In the genomic region with DNA sequence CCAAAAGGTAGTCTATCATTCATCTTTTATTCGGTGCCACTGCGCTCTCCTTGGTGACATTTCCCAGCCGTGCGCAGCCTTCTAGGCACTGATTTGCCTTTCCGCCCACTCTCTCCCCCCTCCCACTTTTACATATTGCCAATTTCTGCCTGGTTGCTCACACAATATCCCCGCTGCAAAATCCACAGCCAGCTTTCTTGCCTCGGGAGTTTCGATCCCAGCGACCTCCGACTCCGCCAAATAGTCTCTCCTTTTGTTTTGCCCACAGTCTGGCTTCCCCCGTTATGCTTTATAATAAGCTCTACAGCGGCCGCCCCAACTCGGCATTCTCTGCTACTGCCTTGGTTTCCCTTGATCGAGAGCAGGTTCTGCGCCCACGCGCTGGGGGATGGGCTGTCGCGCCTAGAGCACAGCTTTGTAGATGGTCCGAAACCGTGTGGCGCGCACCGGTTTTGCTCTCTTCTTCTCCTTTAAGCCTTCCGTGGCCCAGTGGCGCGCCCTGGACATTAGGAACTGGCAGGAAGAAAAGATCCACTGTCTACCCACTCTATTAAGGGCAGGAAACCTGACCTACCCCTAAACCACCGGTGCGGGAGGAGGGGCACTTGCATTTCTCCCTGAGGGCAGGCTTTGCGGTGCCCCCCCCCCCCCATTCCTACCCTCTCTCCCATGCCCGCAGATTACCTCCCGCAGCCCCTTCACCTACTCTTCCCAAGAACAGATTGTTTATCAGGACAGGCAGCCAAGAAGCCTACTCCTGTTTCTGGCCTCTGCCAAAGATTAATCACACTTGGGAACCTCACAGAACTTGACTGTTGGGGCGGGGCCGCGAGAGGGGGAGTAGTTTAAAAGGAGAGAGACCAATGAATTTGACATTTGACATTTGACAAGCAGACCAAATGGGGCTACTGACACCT, we compare ENCODE assay signal across 8 mouse cellular contexts. TPM values are rescaled to one million over a fixed set of nuclear protein-coding genes. Genes with fewer than 3 reads are reported as not detected.
A peak's percentile ranks its signal among the peaks of the same experiment; 100 is the strongest.
DNase-seq lines count a peak whose midpoint lies in the region; ATAC-seq and TF ChIP-seq lines count a peak whose summit lies in the region.

No protein-coding gene starts in this region.

- H3K4me2 ChIP-seq in forebrain, embryonic 13.5 days: peak overlapping the region; percentile 71
- H3K4me2 ChIP-seq in hindbrain, embryonic 11.5 days (replicated peaks; ENCODE audit: low read depth, low read length): peak overlapping the region; percentile 57

- peaks cover 9% of the 10 kb centered on the region for H3K79me2 ChIP-seq in MEL (ENCODE audit: control insufficient read depth, insufficient read depth, low read length, poor library complexity)

- peaks cover 0 to 21% of the 10 kb centered on the region in 2 experiments; a peak in 2 of 4 replicates for H3K36me3 ChIP-seq in MEL (ENCODE audit: control insufficient read depth in 1 of 2, insufficient read depth in 2 of 2, low read length in 2 of 2)
- no peaks in the 10 kb centered on the region for H3K36me3 ChIP-seq in forebrain, embryonic 13.5 days (ENCODE audit: poor library complexity, severe bottlenecking)
- H3K36me3 ChIP-seq in hindbrain, embryonic 11.5 days (ENCODE audit: control insufficient read depth, insufficient read depth, low read length): no peaks in the 10 kb centered on the region

- TF ChIP-seq EP300 in MEL (IDR thresholded peaks at IDR 0.05; ENCODE audit: low read depth in 1 of 2, low read length in 2 of 2): peak; percentile 49 to 75; a peak in 3 of 4 replicates

- H3K9me3 ChIP-seq in MEL (replicated peaks; ENCODE audit: insufficient read depth, low read length): no peaks in the 10 kb centered on the region
- no peaks in the 10 kb centered on the region for H3K9me3 ChIP-seq in forebrain, embryonic 13.5 days (replicated peaks)
- no peaks in the 10 kb centered on the region for H3K9me3 ChIP-seq in hindbrain, embryonic 11.5 days (ENCODE audit: control insufficient read depth, low read length)

- peaks cover 3 to 34% of the 10 kb centered on the region in 2 experiments for H3K4me1 ChIP-seq in MEL (ENCODE audit: control insufficient read depth in 1 of 2, insufficient read depth in 2 of 2, low read length in 2 of 2)
- peaks cover 50% of the 10 kb centered on the region for H3K4me1 ChIP-seq in brown adipose tissue, adult 24 weeks (ENCODE audit: control insufficient read depth, insufficient read depth, insufficient read length, low read length)
- peaks cover 92% of the 10 kb centered on the region for H3K4me1 ChIP-seq in forebrain, embryonic 13.5 days
- peaks cover 50% of the 10 kb centered on the region for H3K4me1 ChIP-seq in hindbrain, embryonic 11.5 days (replicated peaks; ENCODE audit: control insufficient read depth, insufficient read depth, low read length)

- TF ChIP-seq CTCF in MEL (IDR thresholded peaks at IDR 0.05 in 2 of 3, conservative IDR thresholded peaks at IDR 0.05 in 1 of 3; ENCODE audit: control insufficient read depth in 1 of 3, insufficient read depth in 1 of 3, low read depth in 2 of 3, low read length in 3 of 3, poor library complexity in 1 of 3, severe bottlenecking in 1 of 3): no peak

- ATAC-seq in forebrain, embryonic 13.5 days: no peak
- peak; percentile 20 for ATAC-seq in hindbrain, embryonic 11.5 days (ENCODE audit: low FRiP score)
- ATAC-seq in megakaryocyte progenitor cell, adult 5-6 weeks (replicated peaks; ENCODE audit: poor library complexity): peak; percentile 26
- ATAC-seq in granulocyte monocyte progenitor cell, adult 5-6 weeks (replicated peaks; ENCODE audit: poor library complexity, severe bottlenecking): no peak

- H3K27me3 ChIP-seq in MEL (ENCODE audit: control insufficient read depth in 1 of 2, insufficient read depth in 2 of 2, low read length in 2 of 2): no peaks in the 10 kb centered on the region
- no peaks in the 10 kb centered on the region for H3K27me3 ChIP-seq in forebrain, embryonic 13.5 days
- H3K27me3 ChIP-seq in hindbrain, embryonic 11.5 days (ENCODE audit: control insufficient read depth, insufficient read depth, low read length): peaks cover 2% of the 10 kb centered on the region; the same call in 1 of the 2 replicates

- WGBS in forebrain, embryonic 13.5 days: under 1% methylated on average over 37 of the region's 37 CpGs
- WGBS in hindbrain, embryonic 11.5 days: under 1% methylated on average over 35 of the region's 37 CpGs

- DNase-seq in MEL (ENCODE audit: low read depth, low spot score): peak; percentile 95
- DNase-seq in hindbrain, embryonic 11.5 days (ENCODE audit: low spot score): peak; percentile 81
- DNase-seq in left cerebral cortex, postnatal 14 days (ENCODE audit: low spot score in 2 of 2): peak; percentile 66 to 67
- peak; percentile 72 for DNase-seq in right cerebral cortex, postnatal 4 days

- peak overlapping the region; percentile 61 to 77 for H3K4me3 ChIP-seq in MEL (ENCODE audit: control insufficient read depth in 1 of 2, insufficient read depth in 1 of 2, low read depth in 2 of 2, low read length in 2 of 2)
- peak overlapping the region; percentile 54 for H3K4me3 ChIP-seq in brown adipose tissue, adult 24 weeks (ENCODE audit: insufficient read depth, low read depth, low read length)
- H3K4me3 ChIP-seq in forebrain, embryonic 13.5 days: peak overlapping the region; percentile 33
- peak overlapping the region; percentile 29 for H3K4me3 ChIP-seq in hindbrain, embryonic 11.5 days (ENCODE audit: low read depth, low read length)

- H3K27ac ChIP-seq in MEL (ENCODE audit: control insufficient read depth, low read depth, low read length): peak overlapping the region; percentile 74
- H3K27ac ChIP-seq in brown adipose tissue, adult 24 weeks (replicated peaks; ENCODE audit: low read depth, low read length): peak overlapping the region; percentile 77
- peak overlapping the region; percentile 99 for H3K27ac ChIP-seq in forebrain, embryonic 13.5 days
- peak overlapping the region; percentile 94 for H3K27ac ChIP-seq in hindbrain, embryonic 11.5 days (ENCODE audit: low read depth, low read length)

- peak overlapping the region; percentile 64 for H3K9ac ChIP-seq in MEL (ENCODE audit: control insufficient read depth, low read depth, low read length, poor library complexity, severe bottlenecking)
- H3K9ac ChIP-seq in forebrain, embryonic 13.5 days: peak overlapping the region; percentile 71
- H3K9ac ChIP-seq in hindbrain, embryonic 11.5 days (ENCODE audit: low read depth, low read length): peak overlapping the region; percentile 60

- TF ChIP-seq POLR2A in MEL (IDR thresholded peaks at IDR 0.05; ENCODE audit: control insufficient read depth in 1 of 2, insufficient read depth in 1 of 2, low read depth in 1 of 2, low read length in 2 of 2, poor library complexity in 1 of 2): peak; percentile 34 to 80; a peak in 3 of 4 replicates

- intact Hi-C loops in left cerebral cortex, postnatal 14 days (cut with DNase I): no loop called here

- no peak for TF ChIP-seq RAD21 in MEL (IDR thresholded peaks at IDR 0.05; ENCODE audit: low read depth, low read length)

TF ChIP-seq in MEL, 35 proteins besides CTCF, POLR2A, EP300 and RAD21 (continues in another document):
- TF ChIP-seq HCFC1 (IDR thresholded peaks at IDR 0.05; ENCODE audit: low read depth, low read length) (no peak; the same call in 1 of the 2 replicates), NRF1 (IDR thresholded peaks at IDR 0.05; ENCODE audit: insufficient read depth, low read depth, low read length, poor library complexity, severe bottlenecking) (no peak), RCOR1 (IDR thresholded peaks at IDR 0.05; ENCODE audit: low read depth, low read length) (peak; percentile 77), ZKSCAN1 (IDR thresholded peaks at IDR 0.05; ENCODE audit: low read depth, low read length) (no peak), CHD2 (IDR thresholded peaks at IDR 0.05; ENCODE audit: low read length) (no peak; the same call in 1 of the 2 replicates), JUND (IDR thresholded peaks at IDR 0.05; ENCODE audit: low read depth, low read length) (no peak), TAL1 (IDR thresholded peaks at IDR 0.05; ENCODE audit: low read length) (peak; percentile 55), MYB (IDR thresholded peaks at IDR 0.05; ENCODE audit: low read depth, low read length) (no peak), UBTF (IDR thresholded peaks at IDR 0.05; ENCODE audit: borderline replicate concordance, insufficient read depth, low read depth, low read length) (no peak), POLR2AphosphoS2 (IDR thresholded peaks at IDR 0.05; ENCODE audit: low read length) (peak; percentile 63; the same call in 1 of the 2 replicates), MYC (IDR thresholded peaks at IDR 0.05; ENCODE audit: low read depth, low read length) (no peak), NELFE (IDR thresholded peaks at IDR 0.05; ENCODE audit: low read depth, low read length) (peak; percentile 59)

RNA-seq across cellular contexts. Expression of gene Irf2bpl, which starts 7.4 kb away (rescaled TPM):
- total RNA-seq in MEL (2012; rRNA removed): 6.9 and 8.2 TPM in 2 replicates
- 1 to 10 TPM in 1 of 2 experiments, not detected in 1; 8.0 TPM for polyA plus RNA-seq in MEL (2012; ENCODE audit: insufficient read depth in 1 of 2, insufficient read length in 2 of 2, low read depth in 1 of 2, low replicate concordance in 2 of 2, missing spikeins in 1 of 2)
- 7.1 and 23.0 TPM in 2 replicates for polyA plus RNA-seq in brown adipose tissue, adult 24 weeks (2012; ENCODE audit: insufficient read depth, insufficient read length, missing spikeins)
- 54.2 and 54.8 TPM in 2 replicates for polyA plus RNA-seq in forebrain, embryonic 13.5 days (2015; fragmentation: Nextera tagmentation; extraction: Ambion mirVana)
- 16.0 and 21.3 TPM in 2 replicates for polyA plus RNA-seq in hindbrain, embryonic 11.5 days (2014; fragmentation: Nextera tagmentation; extraction: Ambion mirVana)
- 10 to 100 TPM; 74.0 to 78.2 TPM for total RNA-seq in left cerebral cortex, postnatal 14 days (2021)
- 1.4 and 1.8 TPM in 2 replicates for total RNA-seq in megakaryocyte progenitor cell, adult 5-6 weeks (2015)
- total RNA-seq in megakaryocyte progenitor cell, adult 5-6 weeks (2017): 1.6 and 1.7 TPM in 2 replicates
- 1.2 and 1.8 TPM in 2 replicates for total RNA-seq in granulocyte monocyte progenitor cell, adult 5-6 weeks (2014; fragmentation: Nextera tagmentation)
- 0.15 and 0.78 TPM in 2 replicates for total RNA-seq in granulocyte monocyte progenitor cell, adult 5-6 weeks (2017)

RNA-seq across cellular contexts. Expression of gene Cipc, which starts 54.8 kb away (rescaled TPM):
- total RNA-seq in MEL (2012; rRNA removed): 22.5 and 24.8 TPM in 2 replicates
- 10 to 100 TPM; 27.5 to 98.1 TPM for polyA plus RNA-seq in MEL (2012; ENCODE audit: insufficient read depth in 1 of 2, insufficient read length in 2 of 2, low read depth in 1 of 2, low replicate concordance in 2 of 2, missing spikeins in 1 of 2)
- polyA plus RNA-seq in brown adipose tissue, adult 24 weeks (2012; ENCODE audit: insufficient read depth, insufficient read length, missing spikeins): 15.9 and 16.4 TPM in 2 replicates
- 46.1 and 53.1 TPM in 2 replicates for polyA plus RNA-seq in forebrain, embryonic 13.5 days (2015; fragmentation: Nextera tagmentation; extraction: Ambion mirVana)
- polyA plus RNA-seq in hindbrain, embryonic 11.5 days (2014; fragmentation: Nextera tagmentation; extraction: Ambion mirVana): 32.2 and 39.5 TPM in 2 replicates
- 10 to 100 TPM; 71.2 to 72.2 TPM for total RNA-seq in left cerebral cortex, postnatal 14 days (2021)
- 16.7 and 22.0 TPM in 2 replicates for total RNA-seq in megakaryocyte progenitor cell, adult 5-6 weeks (2015)
- total RNA-seq in megakaryocyte progenitor cell, adult 5-6 weeks (2017): 17.6 and 23.7 TPM in 2 replicates
- total RNA-seq in granulocyte monocyte progenitor cell, adult 5-6 weeks (2014; fragmentation: Nextera tagmentation): 23.5 and 32.3 TPM in 2 replicates
- total RNA-seq in granulocyte monocyte progenitor cell, adult 5-6 weeks (2017): 18.5 and 19.9 TPM in 2 replicates

Comparison
In these comparisons a context has a peak if more than half of its experiments do, and no peak if none do; other contexts are left out.
1. ATAC-seq: peak in hindbrain, embryonic 11.5 days (single experiment) and megakaryocyte progenitor cell, adult 5-6 weeks (single experiment); none in forebrain, embryonic 13.5 days (single experiment) and granulocyte monocyte progenitor cell, adult 5-6 weeks (single experiment).
2. Peak in every context shown above with its lines, with median percentiles within 50 percentile points of each other: DNase-seq, H3K27ac ChIP-seq, H3K4me3 ChIP-seq and H3K9ac ChIP-seq.